Mouse (Mus musculus): Measurements from ENCODE around the gene Kctd18.

DNA sequence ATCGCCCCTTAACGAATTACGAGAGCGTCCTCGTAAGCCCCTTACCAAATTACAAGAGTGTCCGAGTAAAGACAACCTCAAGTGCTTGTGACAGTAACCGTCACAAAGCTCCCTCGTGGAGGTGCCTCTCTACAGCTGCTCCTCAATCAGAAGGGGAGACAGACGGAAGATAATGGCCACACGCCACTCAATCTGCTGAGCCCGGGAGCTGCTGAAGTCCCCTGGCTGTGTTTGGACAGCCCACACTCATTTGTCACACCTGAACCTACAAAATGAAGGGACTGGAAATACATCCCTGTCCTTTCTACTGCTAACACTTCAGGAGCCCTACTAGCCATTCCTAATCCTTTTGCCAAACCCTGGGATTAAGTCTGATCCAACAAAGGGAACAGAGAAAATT lies 77.0 kb downstream of the Kctd18 start:
- no peak for TF ChIP-seq CTCF (IDR thresholded peaks at IDR 0.05; ENCODE audit: low read depth, low read length)
- TF ChIP-seq TAL1 (conservative IDR thresholded peaks at IDR 0.05; ENCODE audit: low read depth, low read length): no peak

All from G1E (cell line).